Mouse (Mus musculus): ENCODE data around the gene Mindy4b-ps.

- TF ChIP-seq CTCF (IDR thresholded peaks at IDR 0.05; ENCODE audit: control insufficient read depth, insufficient read depth, low read length) (no peak), POLR2A (IDR thresholded peaks at IDR 0.05; ENCODE audit: borderline replicate concordance, control insufficient read depth, low read depth, low read length) (no peak)
These were observed 7.9 kb downstream of the Mindy4b-ps start for GRCm38 (mm10) chr3:58814191-58814590.

All from bone marrow, adult 2 months (tissue).